Mouse (Mus musculus) heart, embryonic 10.5 days (tissue): ENCODE data around the gene Rps13. TPM values are rescaled to one million over a fixed set of nuclear protein-coding genes. Genes with fewer than 3 reads are reported as not detected.

Experiments
- DNase-seq: peaks from one replicate; pipeline ENCODE4 v3.0.0-alpha.2; 2017; ENCODE audit warnings: low spot score
- H3K27ac ChIP-seq: fragments of 300-500 bp; sonication (generic); 2 replicates; pipeline ENCODE4 v1.5.1; 2016; ENCODE audit warnings: mild to moderate bottlenecking
- H3K27me3 ChIP-seq: fragments of 300-500 bp; sonication (generic); 2 replicates; pipeline ENCODE4 v1.6.1; 2016; ENCODE audit warnings: mild to moderate bottlenecking; ENCODE audit not compliant: poor library complexity, insufficient read depth, severe bottlenecking
- H3K36me3 ChIP-seq: fragments of 300-500 bp; sonication (generic); 2 replicates; pipeline ENCODE4 v1.6.1; 2016; ENCODE audit warnings: mild to moderate bottlenecking, moderate library complexity
- H3K4me1 ChIP-seq: fragments of 300-500 bp; sonication (generic); 2 replicates; pipeline ENCODE4 v1.6.1; 2016; ENCODE audit warnings: mild to moderate bottlenecking
- H3K4me3 ChIP-seq: fragments of 300-500 bp; sonication (generic); 2 replicates; pipeline ENCODE4 v1.5.1; 2016; ENCODE audit warnings: mild to moderate bottlenecking, moderate library complexity
- H3K9me3 ChIP-seq: fragments of 300-500 bp; sonication (generic); 2 replicates; pipeline ENCODE4 v1.6.1; 2016; ENCODE audit warnings: mild to moderate bottlenecking, moderate library complexity
- WGBS: fragments of 180-500 bp; shearing (Covaris S2); methylation state at CpG from one replicate; pipeline ENCODE4 v1.1.7; 2016; 5-methylcytosine and 5-hydroxymethylcytosine counted together
- polyA plus RNA-seq: library from polyadenylated mRNA; unstranded; fragments of >200 nt; fragmentation: Nextera tagmentation; extraction: Ambion mirVana; gene quantifications from 2 replicates; pipeline ENCODE4 v1.2.1, GENCODE M21; 2016

Rps13 gene
- polyA plus RNA-seq, 1 experiment from 2014 or later = 708 TPM

DNA sequence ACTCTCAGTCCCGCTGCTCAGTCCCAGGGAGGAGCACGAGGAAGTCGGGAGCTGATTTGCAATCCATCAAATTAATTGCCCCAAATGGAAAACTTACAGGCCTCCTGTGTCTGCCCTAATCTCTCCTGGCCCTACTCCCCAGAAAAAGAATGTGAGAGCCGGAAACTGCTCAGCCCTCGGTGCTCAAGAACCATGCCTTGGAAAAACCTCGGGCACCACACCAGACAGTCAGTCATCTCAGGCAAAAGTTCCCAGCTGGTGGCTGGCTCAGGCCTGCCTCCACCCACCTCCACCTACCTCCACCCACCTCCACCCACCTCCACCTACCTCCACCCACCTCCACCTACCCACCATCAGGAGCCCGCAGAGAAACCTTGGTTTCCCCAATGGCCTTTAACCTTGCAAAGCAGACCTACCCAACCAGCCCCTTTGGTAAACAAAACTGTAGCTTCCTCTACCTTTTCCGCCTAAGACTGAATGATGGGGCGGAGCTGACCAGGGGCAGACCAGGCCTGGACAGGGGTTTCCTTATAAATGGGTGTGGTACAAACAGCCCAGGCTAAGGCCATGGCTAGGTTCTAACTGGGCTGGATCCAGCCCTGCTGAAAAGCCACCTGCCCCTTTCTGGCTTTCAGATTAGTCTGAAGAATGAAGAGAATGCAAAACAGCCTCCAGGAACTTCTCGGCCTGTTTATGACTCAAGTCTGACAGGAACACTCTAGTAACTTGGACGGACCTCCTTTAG lies 47.2 kb downstream of the Rps13 start:
- Histone ChIP-seq H3K9me3 (no peaks in the 10 kb centered on the region), H3K4me1 (peaks cover 61% of the 10 kb centered on the region), H3K27me3 (no peaks in the 10 kb centered on the region), H3K36me3 (no peaks in the 10 kb centered on the region), H3K27ac (peak overlapping the region; percentile 72), H3K4me3 (no peak overlapping the region)
- DNase-seq = no peak
- 34% methylated on average over 11 of the region's 11 CpGs for WGBS

DNA sequence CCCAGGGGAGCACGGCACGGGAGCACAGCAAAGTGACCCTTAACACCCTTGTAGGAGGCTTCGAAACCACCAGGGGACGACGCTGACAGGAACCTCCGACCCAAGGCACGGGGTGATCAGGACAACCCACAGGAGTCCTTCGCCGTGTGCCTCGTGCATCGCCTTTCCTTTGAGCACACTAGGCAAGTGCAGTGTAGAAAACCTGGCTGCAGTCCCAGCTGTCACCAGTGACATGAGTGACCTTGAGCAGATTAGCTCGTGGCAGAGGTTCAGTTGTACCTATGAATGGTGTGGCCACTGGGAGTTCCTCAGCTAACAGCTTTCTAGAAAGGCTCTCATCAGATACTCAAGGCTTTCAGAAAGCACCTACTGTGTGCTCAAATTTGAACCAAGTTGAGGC lies 47.8 kb downstream of the Rps13 start:
- Histone ChIP-seq H3K36me3 (no peaks in the 10 kb centered on the region), H3K4me3 (no peak overlapping the region), H3K4me1 (peaks cover 67% of the 10 kb centered on the region), H3K27me3 (no peaks in the 10 kb centered on the region), H3K27ac (peak overlapping the region; percentile 72), H3K9me3 (no peaks in the 10 kb centered on the region)
- no peak for DNase-seq
- WGBS = 44% methylated on average over 12 of the region's 12 CpGs

DNA sequence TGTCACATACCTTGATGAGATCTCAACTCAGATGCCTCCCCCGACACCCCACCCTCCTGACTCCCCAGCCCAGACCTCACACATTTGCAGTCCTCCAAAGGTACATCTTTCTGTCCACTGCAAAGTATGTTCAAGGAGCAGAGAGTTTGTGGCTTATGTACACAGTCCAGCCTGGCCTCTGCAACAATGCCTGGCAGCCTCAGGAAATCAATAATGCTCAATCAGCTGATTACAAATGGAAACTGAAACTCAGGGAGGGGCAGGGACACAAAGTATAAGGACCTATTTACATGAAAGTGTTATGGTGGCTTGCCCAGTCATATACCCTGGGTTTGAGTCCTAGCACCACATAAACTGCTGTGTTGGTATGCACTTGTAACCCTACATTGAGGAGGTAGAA lies 48.8 kb downstream of the Rps13 start:
- Histone ChIP-seq H3K27me3 (no peaks in the 10 kb centered on the region), H3K4me3 (no peak overlapping the region), H3K4me1 (peaks cover 77% of the 10 kb centered on the region), H3K27ac (no peak overlapping the region), H3K36me3 (no peaks in the 10 kb centered on the region), H3K9me3 (no peaks in the 10 kb centered on the region)
- DNase-seq = no peak
- WGBS = 85% methylated on average over 1 of the region's 1 CpGs

DNA sequence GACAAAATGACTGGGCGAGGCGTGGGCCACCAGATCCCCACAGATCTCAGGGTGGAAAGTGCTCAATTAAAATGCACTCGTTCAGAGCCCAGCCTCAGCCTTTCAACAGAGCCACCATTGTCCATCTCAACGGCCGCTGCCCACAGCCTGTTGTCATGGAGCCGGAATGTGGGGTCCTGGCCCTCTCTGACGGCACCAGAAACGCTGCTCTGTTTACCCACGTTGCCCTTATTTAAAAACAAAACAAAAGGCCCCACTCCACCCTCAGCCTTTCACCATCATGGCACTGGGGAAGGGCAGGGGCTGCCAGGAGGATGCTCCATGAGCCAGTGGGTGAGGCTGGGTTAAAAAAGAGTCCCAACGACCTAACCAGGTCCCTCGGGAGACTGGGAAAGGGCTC lies 51.2 kb downstream of the Rps13 start:
- no peak for DNase-seq
- no peaks in the 10 kb centered on the region for H3K27me3 ChIP-seq
- WGBS = 47% methylated on average over 11 of the region's 11 CpGs
- no peak overlapping the region for H3K4me3 ChIP-seq
- no peak overlapping the region for H3K27ac ChIP-seq
- peaks cover 76% of the 10 kb centered on the region for H3K4me1 ChIP-seq
- H3K36me3 ChIP-seq = no peaks in the 10 kb centered on the region
- H3K9me3 ChIP-seq = no peaks in the 10 kb centered on the region

Other genes starting within 250 kb of the Rps13 start
- gene Gm4353, start 249.6 kb downstream of the Rps13 start, polyA plus RNA-seq = 0.55 and 0.85 TPM in 2 replicates
- gene Plekha7, start 25.8 kb downstream of the Rps13 start, polyA plus RNA-seq = 49.0 and 76.0 TPM in 2 replicates
- gene Pik3c2a, start 109.3 kb upstream of the Rps13 start, polyA plus RNA-seq = 23.2 and 25.0 TPM in 2 replicates
- 6.7 and 7.1 TPM in 2 replicates for gene Nucb2, start 170.2 kb upstream of the Rps13 start, polyA plus RNA-seq